Mouse (Mus musculus) intestine, embryonic 14.5 days (tissue): ENCODE results near the gene Fos. TPM values are rescaled to one million over a fixed set of nuclear protein-coding genes. Genes with fewer than 3 reads are reported as not detected.
A peak's percentile ranks its signal among the peaks of the same experiment; 100 is the strongest.

Experiments
- ATAC-seq: fragments of 200-750 bp; cut with Nextera tagmentation; replicated peaks from 2 replicates; pipeline ENCODE4 v1.8.0; 2017; ENCODE audit warnings: low read depth, moderate number of reproducible peaks, moderate TSS enrichment, moderate library complexity; ENCODE audit not compliant: low FRiP score, low TSS enrichment
- DNase-seq: peaks from one replicate; pipeline ENCODE4 v3.0.0-alpha.2; 2018; ENCODE audit warnings: low spot score
- H3K27ac ChIP-seq: fragments of 300-500 bp; sonication (generic); 2 replicates; pipeline ENCODE4 v1.5.1; 2014; ENCODE audit warnings: low read depth, mild to moderate bottlenecking, control low read depth
- H3K27me3 ChIP-seq: fragments of 300-500 bp; sonication (generic); replicated peaks from 2 replicates; pipeline ENCODE4 v1.6.1; 2014; ENCODE audit warnings: low read length, control low read depth; ENCODE audit not compliant: control insufficient read depth, insufficient read depth
- H3K36me3 ChIP-seq: fragments of 300-500 bp; sonication (generic); 2 replicates; pipeline ENCODE4 v1.6.1; 2014; ENCODE audit warnings: low read length, control low read depth; ENCODE audit not compliant: control insufficient read depth, insufficient read depth
- H3K4me1 ChIP-seq: fragments of 300-500 bp; sonication (generic); replicated peaks from 2 replicates; pipeline ENCODE4 v1.6.1; 2014; ENCODE audit warnings: low read length, control low read depth, mixed read lengths; ENCODE audit not compliant: control insufficient read depth, insufficient read depth
- H3K4me2 ChIP-seq: fragments of 300-500 bp; sonication (generic); 2 replicates; pipeline ENCODE4 v1.6.1; 2014; ENCODE audit warnings: low read length
- H3K4me3 ChIP-seq: fragments of 300-500 bp; sonication (generic); 2 replicates; pipeline ENCODE4 v1.5.1; 2014; ENCODE audit warnings: low read depth, low read length, control low read depth, mixed read lengths
- H3K9ac ChIP-seq: fragments of 300-500 bp; sonication (generic); 2 replicates; pipeline ENCODE4 v1.6.1; 2014; ENCODE audit warnings: mild to moderate bottlenecking, low read length
- H3K9me3 ChIP-seq: fragments of 300-500 bp; sonication (generic); 2 replicates; pipeline ENCODE4 v1.6.1; 2016; ENCODE audit warnings: low read length, control low read depth; ENCODE audit not compliant: control insufficient read depth
- WGBS: fragments of 180-500 bp; shearing (Covaris S2); extraction: QIAGEN DNeasy Blood & Tissue Kit; methylation state at CpG from one replicate; pipeline ENCODE4 v1.1.7; 2014; 5-methylcytosine and 5-hydroxymethylcytosine counted together
- polyA plus RNA-seq: library from polyadenylated mRNA; unstranded; fragments of >200 nt; fragmentation: Nextera tagmentation; extraction: Ambion mirVana; gene quantifications from 2 replicates; pipeline ENCODE4 v1.2.1, GENCODE M21; 2014

Fos gene
- polyA plus RNA-seq, 1 experiment from 2014 or later, result 2.7 TPM

DNA sequence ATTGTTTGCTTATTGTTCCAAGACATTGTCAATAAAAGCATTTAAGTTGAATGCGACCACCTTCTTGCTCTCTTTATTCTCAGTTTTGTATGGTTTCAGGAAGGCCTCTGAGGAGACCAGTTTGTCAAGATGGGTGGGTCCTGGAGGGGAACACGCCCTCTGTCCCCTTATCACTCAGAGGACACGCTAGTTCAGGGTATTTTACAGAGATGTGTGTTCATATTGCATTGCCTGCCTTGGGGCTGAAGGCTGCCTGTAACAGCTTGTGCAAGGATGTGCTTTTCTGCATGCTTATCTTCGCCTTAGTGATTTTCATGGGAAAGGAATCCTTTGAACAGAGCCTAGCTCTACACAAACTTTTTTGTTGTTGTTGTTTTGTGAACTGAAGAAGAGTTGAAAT lies 3.5 kb downstream of the Fos start:
- Histone ChIP-seq H3K9ac (no peak overlapping the region), H3K4me3 (no peak overlapping the region), H3K36me3 (no peaks in the 10 kb centered on the region), H3K4me1 (peaks cover 9% of the 10 kb centered on the region), H3K27me3 (peaks cover 24% of the 10 kb centered on the region), H3K9me3 (no peaks in the 10 kb centered on the region), H3K4me2 (no peak overlapping the region), H3K27ac (no peak overlapping the region)
- WGBS, result 74% methylated on average over 4 of the region's 4 CpGs
- DNase-seq (no peak), ATAC-seq (no peak)

DNA sequence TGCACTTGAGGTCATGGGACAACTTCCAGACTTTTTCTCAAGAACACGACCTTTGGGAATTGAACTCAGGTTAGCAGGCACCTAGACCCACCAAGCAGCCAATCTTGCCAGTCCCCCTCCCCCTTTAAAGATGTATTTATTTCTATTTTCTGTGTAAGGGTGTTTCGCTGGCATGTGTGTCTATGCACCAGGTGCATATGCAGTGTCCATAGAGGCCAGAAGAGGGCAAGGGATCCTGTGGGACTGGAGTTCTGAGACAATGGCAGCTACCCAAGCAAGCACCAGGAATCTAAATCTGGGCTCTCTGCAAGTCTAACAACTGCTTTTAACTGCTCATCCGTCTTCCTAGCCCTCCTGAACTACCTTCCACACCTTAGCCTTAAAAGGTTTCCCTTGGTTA lies 4.1 kb downstream of the Fos start:
- ATAC-seq, result no peak
- Histone ChIP-seq H3K4me2 (no peak overlapping the region), H3K4me3 (no peak overlapping the region), H3K4me1 (peaks cover 9% of the 10 kb centered on the region), H3K27ac (no peak overlapping the region), H3K9me3 (no peaks in the 10 kb centered on the region), H3K36me3 (no peaks in the 10 kb centered on the region), H3K9ac (no peak overlapping the region), H3K27me3 (peaks cover 24% of the 10 kb centered on the region)
- no peak for DNase-seq
- WGBS, result 78% methylated on average over 3 of the region's 3 CpGs

DNA sequence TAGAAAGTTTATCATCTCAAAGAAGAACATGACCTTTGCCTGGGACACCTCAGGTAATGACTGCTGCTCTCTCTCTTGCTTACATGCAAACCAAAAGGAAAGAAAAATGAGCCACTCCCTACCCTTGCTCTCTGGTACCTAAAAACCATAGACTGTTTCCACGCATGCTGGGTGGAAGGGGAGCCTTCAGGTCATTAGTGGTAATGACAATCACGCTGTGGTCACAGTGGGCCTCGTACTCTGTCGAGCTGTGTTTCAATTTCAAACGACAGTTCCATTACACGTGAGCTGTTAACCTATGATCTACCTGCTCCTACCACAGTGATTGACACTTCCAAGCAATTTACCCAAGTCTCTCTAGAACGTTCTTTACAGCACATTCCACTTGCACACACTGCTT lies 5.0 kb downstream of the Fos start:
- no peak overlapping the region for H3K27ac ChIP-seq
- H3K27me3 ChIP-seq, result peaks cover 24% of the 10 kb centered on the region
- no peak overlapping the region for H3K4me3 ChIP-seq
- no peak overlapping the region for H3K4me2 ChIP-seq
- DNase-seq (no peak), ATAC-seq (no peak)
- H3K9ac ChIP-seq, result no peak overlapping the region
- H3K4me1 ChIP-seq, result peaks cover 9% of the 10 kb centered on the region
- no peaks in the 10 kb centered on the region for H3K36me3 ChIP-seq
- WGBS, result 67% methylated on average over 7 of the region's 7 CpGs
- no peaks in the 10 kb centered on the region for H3K9me3 ChIP-seq

DNA sequence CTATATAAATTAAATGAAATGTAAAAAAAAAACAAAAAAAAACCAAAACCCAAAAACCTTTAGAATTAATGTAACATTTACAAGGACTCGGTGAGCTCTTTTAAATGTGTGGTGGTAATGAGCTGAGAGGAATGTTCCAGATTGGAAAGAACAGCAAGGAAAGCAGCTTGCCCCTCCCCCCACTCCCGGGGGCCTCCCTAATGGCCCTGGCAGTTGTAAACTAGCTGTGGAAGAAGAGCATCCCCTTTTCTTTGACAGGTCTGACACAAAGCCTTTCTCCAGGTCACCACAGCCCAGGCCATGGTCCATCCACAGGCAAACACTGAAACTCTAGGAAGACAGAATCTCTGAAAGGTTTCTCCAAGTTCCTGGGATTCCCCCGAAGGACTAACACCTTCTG lies 5.5 kb downstream of the Fos start:
- peaks cover 24% of the 10 kb centered on the region for H3K27me3 ChIP-seq
- H3K27ac ChIP-seq, result no peak overlapping the region
- H3K4me3 ChIP-seq, result no peak overlapping the region
- H3K9me3 ChIP-seq, result no peaks in the 10 kb centered on the region
- 25% methylated on average over 3 of the region's 3 CpGs for WGBS
- no peak for ATAC-seq
- H3K9ac ChIP-seq, result no peak overlapping the region
- no peak overlapping the region for H3K4me2 ChIP-seq
- H3K36me3 ChIP-seq, result no peaks in the 10 kb centered on the region
- H3K4me1 ChIP-seq, result peaks cover 9% of the 10 kb centered on the region
- no peak for DNase-seq

DNA sequence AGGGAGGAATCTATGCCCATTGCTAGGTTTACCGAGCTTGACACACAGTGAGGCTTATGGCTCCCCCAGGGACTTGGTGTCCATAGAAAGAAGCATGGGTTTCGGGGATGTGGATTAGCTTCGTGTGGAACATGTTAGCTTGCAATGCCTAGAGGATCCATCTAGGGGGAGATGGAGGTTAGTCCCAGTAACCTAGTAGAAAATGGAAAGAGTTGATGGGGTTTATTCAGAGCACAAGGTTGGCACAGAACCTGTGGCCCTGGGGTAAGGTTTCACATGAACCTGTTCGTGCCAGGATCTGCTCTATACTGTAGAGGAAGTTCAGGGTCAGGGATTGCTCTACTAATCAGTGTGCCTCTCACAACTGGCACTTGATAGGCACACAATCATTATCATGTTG lies 9.5 kb downstream of the Fos start:
- Histone ChIP-seq H3K27me3 (no peaks in the 10 kb centered on the region), H3K4me3 (no peak overlapping the region), H3K27ac (no peak overlapping the region), H3K9me3 (no peaks in the 10 kb centered on the region), H3K9ac (no peak overlapping the region), H3K36me3 (no peaks in the 10 kb centered on the region), H3K4me1 (peaks cover 14% of the 10 kb centered on the region), H3K4me2 (no peak overlapping the region)
- 37% methylated on average over 4 of the region's 4 CpGs for WGBS
- ATAC-seq (no peak), DNase-seq (no peak)

DNA sequence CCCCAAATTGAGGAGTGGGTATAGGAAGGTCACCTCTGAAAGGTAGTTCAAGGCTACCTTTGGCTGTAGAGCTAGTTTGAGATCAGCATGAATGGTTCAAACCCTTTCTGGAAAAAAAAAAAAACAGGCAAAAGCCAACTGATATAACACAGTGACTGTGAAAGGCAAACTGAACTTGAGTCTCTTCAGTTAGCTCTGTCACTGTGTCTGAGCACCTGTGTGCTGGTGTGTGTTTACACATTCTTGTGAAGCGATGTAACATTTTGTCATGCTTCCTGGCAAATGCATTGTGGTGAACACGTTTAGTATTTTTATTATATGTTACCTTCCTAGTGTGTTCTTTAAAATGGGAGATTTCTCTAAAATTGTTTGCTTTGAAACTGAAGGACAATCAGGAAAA lies 11.0 kb downstream of the Fos start:
- DNase-seq (no peak), ATAC-seq (no peak)
- Histone ChIP-seq H3K4me2 (no peak overlapping the region), H3K27me3 (no peaks in the 10 kb centered on the region), H3K9me3 (no peaks in the 10 kb centered on the region), H3K36me3 (no peaks in the 10 kb centered on the region), H3K4me3 (no peak overlapping the region), H3K9ac (no peak overlapping the region), H3K27ac (no peak overlapping the region), H3K4me1 (peaks cover 14% of the 10 kb centered on the region)
- WGBS, result 54% methylated on average over 2 of the region's 2 CpGs

DNA sequence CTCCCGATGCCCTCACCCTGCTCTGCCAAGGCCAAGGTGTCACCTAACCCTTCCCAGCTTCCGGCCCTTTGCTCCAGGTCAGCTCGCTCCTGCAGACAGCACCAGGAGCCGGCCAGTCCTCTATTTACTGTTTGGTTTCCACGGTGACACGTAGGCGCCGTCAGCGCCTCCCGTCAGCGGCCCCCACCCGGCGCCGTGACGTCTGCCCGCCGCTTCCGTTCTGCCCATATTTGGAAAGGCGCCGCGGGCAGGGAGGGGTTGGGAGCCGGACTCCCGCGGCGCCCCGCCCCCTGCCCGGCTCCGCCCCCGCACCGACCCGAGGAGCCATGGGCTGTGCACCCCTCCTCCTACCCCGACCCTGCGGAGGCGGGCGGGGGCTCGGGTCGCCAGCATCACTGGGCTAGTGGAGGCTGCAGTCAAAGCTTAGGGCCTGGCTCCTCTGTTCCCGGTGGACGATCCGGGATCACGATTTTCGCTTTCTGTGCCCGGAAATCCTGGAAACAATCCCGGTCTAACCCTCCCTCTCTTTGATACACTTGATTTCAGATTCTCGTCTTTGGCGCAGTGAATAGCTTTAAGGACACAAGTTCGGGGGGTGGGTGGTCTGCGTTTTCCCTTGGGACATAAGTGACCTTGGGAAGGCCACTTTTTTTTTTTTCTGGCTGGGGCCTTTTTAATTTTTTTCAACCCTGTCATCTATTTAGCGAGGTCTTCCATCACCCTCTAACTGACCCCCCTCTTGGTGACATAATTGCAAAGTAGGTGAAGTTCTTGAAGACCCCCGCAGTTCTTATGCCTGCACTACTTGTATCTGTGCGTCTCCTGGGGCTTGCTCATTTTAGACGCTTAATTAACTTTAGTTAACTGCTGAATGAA lies 12.4 kb downstream of the Fos start:
- Histone ChIP-seq H3K36me3 (no peaks in the 10 kb centered on the region), H3K4me2 (peak overlapping the region; percentile 97), H3K27me3 (no peaks in the 10 kb centered on the region), H3K27ac (peak overlapping the region; percentile 80), H3K4me1 (peaks cover 14% of the 10 kb centered on the region), H3K4me3 (peak overlapping the region; percentile 64), H3K9me3 (no peaks in the 10 kb centered on the region), H3K9ac (peak overlapping the region; percentile 74)
- DNase-seq, result peak; percentile 98
- under 1% methylated on average over 52 of the region's 52 CpGs for WGBS
- ATAC-seq, result peak; percentile 97

DNA sequence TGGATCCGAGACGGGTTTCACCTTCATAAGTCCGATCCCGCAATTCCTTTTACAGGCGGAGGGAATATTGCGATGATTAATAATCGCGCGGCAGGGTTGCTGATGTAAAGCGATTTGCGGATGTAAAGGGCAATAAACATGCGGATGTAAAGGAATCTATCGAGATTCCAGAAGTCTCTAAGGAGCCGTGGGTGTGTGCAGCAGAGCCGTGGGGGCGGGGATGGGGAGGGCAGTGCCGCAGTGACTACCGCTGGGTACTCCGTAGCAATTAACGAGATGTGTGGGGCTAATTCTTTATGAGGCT lies 13.0 kb downstream of the Fos start:
- Histone ChIP-seq H3K4me3 (peak overlapping the region; percentile 64), H3K4me2 (peak overlapping the region; percentile 97), H3K9ac (peak overlapping the region; percentile 56), H3K27me3 (no peaks in the 10 kb centered on the region), H3K4me1 (peaks cover 14% of the 10 kb centered on the region), H3K27ac (no peak overlapping the region), H3K36me3 (no peaks in the 10 kb centered on the region), H3K9me3 (no peaks in the 10 kb centered on the region)
- WGBS, result under 1% methylated on average over 20 of the region's 20 CpGs
- peak; percentile 75 for DNase-seq
- no peak for ATAC-seq

DNA sequence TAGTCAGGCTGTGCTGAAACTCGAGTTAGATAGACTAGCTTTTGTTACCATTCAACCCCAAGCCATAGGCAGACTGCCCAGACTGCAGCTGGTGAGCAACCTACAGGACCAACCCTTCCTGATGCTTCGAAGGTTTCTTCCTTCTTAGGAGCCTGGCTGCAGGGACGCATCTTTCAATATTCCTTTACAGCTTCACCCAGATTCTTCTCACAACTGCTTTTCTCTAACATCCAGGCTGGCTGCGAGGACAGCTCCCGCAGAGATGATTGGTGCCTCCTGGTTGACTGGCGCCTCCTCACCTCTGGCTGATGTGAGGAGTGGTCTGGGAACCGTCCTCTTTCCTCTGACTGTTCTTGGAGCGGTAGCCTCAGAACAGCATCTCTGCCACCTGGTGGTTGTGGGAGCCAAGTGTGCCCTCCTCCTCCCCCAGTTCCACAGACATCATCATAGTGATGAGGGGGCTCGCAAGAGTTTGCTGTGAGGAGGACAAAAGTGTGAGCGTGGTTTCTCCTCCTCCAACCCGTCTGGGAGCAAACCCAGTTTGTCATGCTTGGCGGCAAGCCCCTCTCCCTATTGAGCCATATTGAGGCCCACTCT lies 14.0 kb downstream of the Fos start:
- DNase-seq, result peak; percentile 85
- H3K9me3 ChIP-seq, result no peaks in the 10 kb centered on the region
- no peak overlapping the region for H3K9ac ChIP-seq

More for the DNA sequence above, 14.0 kb downstream of the Fos start:
- H3K27ac ChIP-seq, result no peak overlapping the region
- no peaks in the 10 kb centered on the region for H3K27me3 ChIP-seq
- no peak overlapping the region; the same call in 1 of the 2 replicates for H3K4me3 ChIP-seq
- H3K4me2 ChIP-seq, result peak overlapping the region; percentile 97
- no peak for ATAC-seq
- H3K36me3 ChIP-seq, result no peaks in the 10 kb centered on the region
- peaks cover 17% of the 10 kb centered on the region for H3K4me1 ChIP-seq
- whole genome bisulfite sequencing, result 2% methylated on average over 12 of the region's 12 CpGs
